Mouse (Mus musculus): ENCODE measurements around the gene Ano1. TPM values are rescaled to one million over a fixed set of nuclear protein-coding genes. Genes with fewer than 3 reads are reported as not detected.

Gene Ano1
- polyA plus RNA-seq, 1 experiment from 2014 or later = 17.1 TPM

DNA sequence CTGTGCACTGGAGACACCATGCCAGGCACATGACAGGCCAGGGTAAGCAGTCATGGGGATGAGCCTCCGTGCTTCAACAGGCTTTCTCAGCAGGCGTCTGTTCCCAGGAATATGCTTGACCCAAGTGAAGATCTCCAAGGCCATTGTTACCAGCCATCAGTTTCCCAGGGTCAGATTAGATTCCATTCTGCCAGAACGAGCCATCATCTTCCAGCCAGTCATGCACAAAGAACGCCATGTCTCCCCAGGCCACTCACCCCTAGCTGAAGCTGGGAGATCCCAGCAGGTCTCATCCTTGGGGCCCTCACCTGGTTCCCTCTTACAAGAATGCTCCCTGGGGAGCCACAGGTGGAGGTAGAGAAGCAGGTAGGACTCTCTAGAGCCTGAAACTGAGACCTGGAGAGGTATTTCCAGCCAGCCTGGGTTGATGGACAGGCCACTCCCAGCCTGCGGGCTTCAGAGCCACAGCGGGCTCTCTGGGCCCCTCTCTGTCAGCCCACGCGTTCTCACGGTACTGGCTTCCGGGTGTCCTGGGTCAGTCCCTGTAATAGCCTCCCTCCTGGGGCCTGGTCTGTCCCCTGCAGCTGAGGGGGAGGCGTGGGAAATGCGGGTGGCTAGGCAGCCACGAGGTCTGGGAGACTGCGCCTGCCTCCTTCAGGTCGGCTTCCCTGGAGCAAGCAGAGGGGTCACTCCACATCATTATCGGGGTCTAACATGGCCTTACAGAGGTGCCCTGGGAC lies 10.9 kb upstream of the Ano1 start:
- Histone ChIP-seq H3K4me2 (no peak overlapping the region), H3K27me3 (peaks cover 7% of the 10 kb centered on the region; the same call in 1 of the 2 replicates), H3K9ac (no peak overlapping the region), H3K9me3 (no peaks in the 10 kb centered on the region), H3K36me3 (replicated peaks) (no peaks in the 10 kb centered on the region), H3K4me3 (replicated peaks) (no peak overlapping the region), H3K27ac (no peak overlapping the region), H3K4me1 (peaks cover 26% of the 10 kb centered on the region)
- WGBS = 73% methylated on average over 16 of the region's 16 CpGs
- ATAC-seq (ENCODE audit: low FRiP score) = no peak

DNA sequence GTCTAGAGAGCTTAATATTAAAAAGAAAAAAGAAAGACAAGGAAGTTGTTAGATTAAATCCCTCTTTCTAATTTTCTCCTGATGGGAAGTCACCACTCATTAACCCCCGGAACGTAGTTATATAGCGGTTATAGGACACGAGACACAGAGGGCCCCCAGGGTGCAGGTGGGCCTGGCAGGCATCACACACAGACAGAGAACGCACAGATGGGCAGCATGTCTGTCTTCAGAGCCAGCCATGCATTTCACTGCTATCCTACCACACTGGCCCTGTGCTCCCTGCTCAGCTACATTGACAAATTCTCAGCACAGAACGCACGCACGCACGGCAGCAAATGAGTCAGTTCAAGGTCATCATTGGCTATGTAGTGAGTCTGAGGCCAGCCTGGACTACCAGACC lies 8.5 kb upstream of the Ano1 start:
- Histone ChIP-seq H3K9ac (no peak overlapping the region), H3K4me2 (no peak overlapping the region), H3K9me3 (no peaks in the 10 kb centered on the region), H3K36me3 (replicated peaks) (no peaks in the 10 kb centered on the region), H3K27me3 (peaks cover 5% of the 10 kb centered on the region; the same call in 1 of the 2 replicates), H3K27ac (no peak overlapping the region), H3K4me1 (peaks cover 26% of the 10 kb centered on the region), H3K4me3 (replicated peaks) (no peak overlapping the region)
- WGBS = 62% methylated on average over 9 of the region's 9 CpGs
- 0 out of 2 replicates have a peak, but pooled peaks have one; percentile 23 for ATAC-seq (ENCODE audit: low FRiP score)

DNA sequence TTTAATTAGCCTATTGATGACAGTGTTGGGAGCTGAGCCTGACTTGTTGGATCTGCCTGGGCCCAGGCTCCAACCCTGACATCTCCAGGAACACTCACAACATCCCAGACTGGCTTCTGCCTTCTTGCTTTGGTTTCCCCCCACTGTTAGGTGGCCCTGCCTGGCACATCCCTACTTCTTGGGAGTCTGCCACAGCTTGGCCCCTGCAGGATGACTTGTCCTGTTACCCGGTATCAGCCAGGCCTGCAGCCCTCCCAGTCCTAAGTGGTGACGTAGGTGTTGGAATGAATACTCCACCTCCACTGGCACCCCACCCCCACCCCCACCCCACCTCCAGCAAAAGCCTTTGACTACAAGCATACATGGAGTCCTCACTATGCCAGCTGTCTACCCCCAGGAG lies 7.7 kb upstream of the Ano1 start:
- no peak overlapping the region for H3K9ac ChIP-seq
- peaks cover 5% of the 10 kb centered on the region; the same call in 1 of the 2 replicates for H3K27me3 ChIP-seq
- ATAC-seq (ENCODE audit: low FRiP score) = no peak
- H3K4me1 ChIP-seq = peaks cover 24% of the 10 kb centered on the region
- H3K27ac ChIP-seq = no peak overlapping the region
- no peak overlapping the region for H3K4me2 ChIP-seq
- no peak overlapping the region for H3K4me3 ChIP-seq (replicated peaks)
- H3K36me3 ChIP-seq (replicated peaks) = no peaks in the 10 kb centered on the region
- 74% methylated on average over 2 of the region's 2 CpGs for WGBS
- no peaks in the 10 kb centered on the region for H3K9me3 ChIP-seq

DNA sequence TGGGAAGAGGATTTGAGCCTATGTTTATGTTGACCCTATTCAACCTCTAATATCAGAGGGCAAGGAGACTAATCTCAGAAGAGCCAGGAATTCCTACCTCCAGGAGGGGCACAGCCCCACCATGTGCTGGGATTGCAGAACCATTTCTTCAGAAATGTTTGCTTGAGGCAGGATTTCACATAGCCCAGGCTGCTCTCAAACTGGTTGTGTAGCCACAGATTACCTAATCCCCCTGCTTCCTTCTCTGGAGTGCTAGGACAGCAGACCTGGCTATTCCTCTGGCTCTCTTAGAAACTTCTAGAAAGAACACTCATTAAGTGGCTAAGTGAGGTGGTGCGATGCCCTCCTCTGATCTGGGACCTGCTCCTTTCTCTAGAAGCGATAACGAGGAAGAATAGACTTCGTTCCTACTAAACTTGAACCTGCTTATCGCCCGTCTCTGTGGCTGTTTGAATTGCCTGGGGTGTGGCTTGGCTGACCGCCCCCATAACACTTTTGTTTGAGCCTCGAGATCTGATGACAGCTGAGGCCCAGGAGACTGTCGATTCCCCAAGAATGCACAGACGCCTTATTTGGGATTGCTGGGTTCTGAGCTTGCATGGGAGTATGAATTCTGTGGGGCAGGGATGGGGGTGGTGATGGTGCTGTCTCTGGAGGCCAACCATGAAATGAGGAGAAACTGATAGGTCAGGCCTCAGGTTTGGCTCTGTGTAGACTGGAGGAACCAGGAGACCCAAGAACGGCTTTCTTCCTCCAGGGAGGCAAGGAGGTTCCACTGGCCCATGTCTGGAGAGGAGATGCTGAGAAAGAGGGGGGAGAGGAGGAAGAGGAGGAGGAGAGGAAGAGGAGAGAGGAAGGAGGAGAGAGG lies 4.0 kb upstream of the Ano1 start:
- H3K27ac ChIP-seq = no peak overlapping the region
- H3K4me2 ChIP-seq = no peak overlapping the region
- H3K9ac ChIP-seq = no peak overlapping the region
- 71% methylated on average over 11 of the region's 11 CpGs for WGBS
- no peak for ATAC-seq (ENCODE audit: low FRiP score)
- H3K36me3 ChIP-seq (replicated peaks) = no peaks in the 10 kb centered on the region
- H3K4me3 ChIP-seq (replicated peaks) = no peak overlapping the region
- H3K27me3 ChIP-seq = 0 out of 2 replicates have a peak, but pooled peaks cover 5% of the 10 kb centered on the region
- peaks cover 15% of the 10 kb centered on the region for H3K4me1 ChIP-seq
- no peaks in the 10 kb centered on the region for H3K9me3 ChIP-seq

DNA sequence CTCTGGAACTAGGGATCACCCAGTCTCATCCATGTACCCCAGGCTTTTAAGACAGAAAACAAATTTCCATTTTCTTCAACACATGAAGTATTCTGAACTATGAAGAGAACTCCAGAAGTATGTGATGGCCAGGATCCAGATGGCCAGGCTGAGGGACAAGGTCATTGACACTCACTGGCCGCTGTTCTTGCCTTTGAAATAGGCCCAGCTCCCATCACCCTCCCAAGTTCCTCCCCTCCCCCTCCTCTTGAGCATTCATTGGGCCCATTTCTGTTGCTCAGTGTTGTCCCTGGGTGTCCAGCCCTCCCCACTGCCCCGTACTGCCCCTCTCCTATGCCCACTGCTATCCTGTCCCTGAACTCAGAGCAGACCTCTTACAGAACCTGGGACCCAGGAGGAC lies 2.9 kb upstream of the Ano1 start:
- Histone ChIP-seq H3K4me3 (replicated peaks) (no peak overlapping the region), H3K4me1 (peaks cover 9% of the 10 kb centered on the region; the same call in 1 of the 2 replicates), H3K27ac (no peak overlapping the region), H3K9ac (no peak overlapping the region), H3K36me3 (replicated peaks) (no peaks in the 10 kb centered on the region), H3K27me3 (0 out of 2 replicates have a peak, but pooled peaks cover 5% of the 10 kb centered on the region), H3K9me3 (no peaks in the 10 kb centered on the region), H3K4me2 (no peak overlapping the region)
- 88% methylated on average over 2 of the region's 2 CpGs for WGBS
- ATAC-seq (ENCODE audit: low FRiP score) = no peak

DNA sequence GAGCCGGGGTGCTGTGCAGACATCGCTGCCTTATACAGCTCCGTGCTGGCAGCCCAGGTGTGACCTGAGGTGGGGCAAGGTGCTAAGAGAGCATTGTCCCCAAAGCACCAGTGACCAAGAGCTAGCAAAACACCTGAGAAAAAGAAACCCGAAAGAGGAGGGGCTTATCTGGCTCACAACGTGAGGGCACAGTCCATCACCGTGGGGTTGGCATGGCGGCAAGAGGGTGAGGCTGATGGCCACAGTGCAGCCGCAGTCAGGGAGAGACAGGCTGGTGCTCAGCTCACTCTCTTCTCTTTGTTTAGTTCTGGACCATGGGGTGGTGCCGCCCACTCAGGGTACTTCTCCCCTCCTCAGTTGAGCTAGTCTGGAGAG lies 1.9 kb upstream of the Ano1 start:
- H3K9me3 ChIP-seq = no peaks in the 10 kb centered on the region
- 86% methylated on average over 9 of the region's 9 CpGs for WGBS
- H3K4me2 ChIP-seq = no peak overlapping the region
- no peak overlapping the region for H3K4me3 ChIP-seq (replicated peaks)
- H3K27me3 ChIP-seq = 0 out of 2 replicates have a peak, but pooled peaks cover 5% of the 10 kb centered on the region
- H3K9ac ChIP-seq = no peak overlapping the region
- 0 out of 2 replicates have a peak, but pooled peaks cover 2% of the 10 kb centered on the region for H3K4me1 ChIP-seq
- no peaks in the 10 kb centered on the region for H3K36me3 ChIP-seq (replicated peaks)
- no peak for ATAC-seq (ENCODE audit: low FRiP score)
- H3K27ac ChIP-seq = no peak overlapping the region

DNA sequence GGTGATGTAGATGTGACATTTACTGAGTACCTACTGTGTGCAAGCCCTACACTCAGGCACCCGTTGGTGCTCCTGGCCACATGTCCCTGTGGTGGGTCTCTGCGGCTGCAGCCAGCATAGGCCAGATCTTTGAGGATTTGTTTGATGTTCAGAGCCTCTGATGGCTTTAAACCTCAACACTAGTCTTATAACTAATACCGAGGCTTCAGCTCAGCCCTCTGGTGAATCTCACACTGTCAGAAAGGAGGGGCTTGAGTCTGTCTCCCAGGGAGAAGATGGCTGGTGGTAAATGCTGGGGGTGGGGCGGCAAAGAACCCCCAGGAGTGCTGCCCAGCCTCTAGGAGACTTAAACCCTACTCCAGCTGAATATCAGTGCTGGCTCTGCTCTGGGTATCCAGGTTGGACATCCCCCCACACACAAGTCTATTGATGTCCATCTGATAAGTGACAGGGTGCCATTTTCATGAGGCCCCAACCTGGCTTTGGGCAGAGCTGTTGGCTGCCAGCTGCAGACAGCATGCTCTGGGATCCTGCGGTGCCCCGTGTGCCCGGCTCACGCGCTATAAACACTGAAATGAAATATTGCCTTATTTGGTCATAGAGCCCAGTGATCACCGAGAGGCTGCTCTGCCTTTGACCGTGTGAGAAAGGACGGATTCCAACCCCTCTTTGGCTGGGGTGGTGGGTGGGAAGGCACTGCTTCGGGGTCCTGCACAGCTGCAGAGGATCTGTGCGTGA lies 1.3 kb upstream of the Ano1 start:
- no peak overlapping the region for H3K4me3 ChIP-seq (replicated peaks)
- H3K4me2 ChIP-seq = no peak overlapping the region
- H3K36me3 ChIP-seq (replicated peaks) = no peaks in the 10 kb centered on the region
- H3K27me3 ChIP-seq = 0 out of 2 replicates have a peak, but pooled peaks cover under 1% of the 10 kb centered on the region
- no peaks in the 10 kb centered on the region for H3K9me3 ChIP-seq
- 0 out of 2 replicates have a peak, but pooled peaks cover 2% of the 10 kb centered on the region for H3K4me1 ChIP-seq
- H3K9ac ChIP-seq = no peak overlapping the region
- no peak for ATAC-seq (ENCODE audit: low FRiP score)
- WGBS = 85% methylated on average over 14 of the region's 14 CpGs
- H3K27ac ChIP-seq = no peak overlapping the region

DNA sequence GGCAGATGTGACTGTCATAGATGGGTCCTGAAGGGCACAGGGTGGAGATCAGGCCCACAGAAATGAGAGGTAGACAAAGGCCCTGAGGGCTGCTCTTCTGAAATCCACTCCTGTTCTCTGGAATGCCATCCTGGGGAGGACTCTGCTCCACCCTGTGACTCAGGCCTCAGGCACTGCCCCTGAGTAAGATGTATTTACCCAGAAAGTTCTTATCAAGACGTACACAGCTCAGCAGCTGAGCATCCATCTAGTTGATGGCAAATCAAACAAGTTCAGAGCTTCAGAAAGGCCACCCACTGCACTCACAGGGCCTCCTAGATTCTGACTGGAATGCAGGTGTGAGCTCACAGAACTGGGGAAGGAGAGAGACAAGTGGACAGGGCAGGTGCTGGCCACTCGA lies 4.0 kb downstream of the Ano1 start:
- H3K4me1 ChIP-seq = no peaks in the 10 kb centered on the region
- no peak overlapping the region for H3K27ac ChIP-seq
- H3K4me3 ChIP-seq (replicated peaks) = no peak overlapping the region
- 63% methylated on average over 2 of the region's 2 CpGs for WGBS
- no peak overlapping the region for H3K4me2 ChIP-seq
- no peak for ATAC-seq (ENCODE audit: low FRiP score)
- H3K9ac ChIP-seq = no peak overlapping the region
- no peaks in the 10 kb centered on the region for H3K36me3 ChIP-seq (replicated peaks)
- peaks cover 8% of the 10 kb centered on the region; the same call in 1 of the 2 replicates for H3K27me3 ChIP-seq
- no peaks in the 10 kb centered on the region for H3K9me3 ChIP-seq

DNA sequence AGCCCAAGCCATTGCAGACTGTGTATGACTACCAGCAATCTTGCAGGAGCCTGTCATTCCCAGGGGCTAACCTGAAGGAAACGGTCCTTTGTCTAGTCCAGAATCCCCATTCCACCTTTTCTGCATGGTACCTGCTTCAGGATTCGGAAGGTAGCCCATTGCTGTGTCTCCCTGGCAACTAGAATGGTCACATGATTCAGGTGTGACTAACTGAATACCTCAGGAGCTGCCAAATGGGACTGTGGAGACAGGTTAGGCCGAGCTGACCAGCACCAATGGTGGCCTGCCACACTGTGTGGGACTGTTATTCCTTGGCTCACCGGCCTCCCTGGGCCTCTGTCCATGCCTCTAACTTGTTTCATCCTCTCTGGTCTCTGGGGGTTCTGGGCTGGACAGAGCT lies 5.3 kb downstream of the Ano1 start:
- ATAC-seq (ENCODE audit: low FRiP score) = no peak
- Histone ChIP-seq H3K27me3 (peaks cover 8% of the 10 kb centered on the region; the same call in 1 of the 2 replicates), H3K9ac (no peak overlapping the region), H3K27ac (no peak overlapping the region), H3K9me3 (no peaks in the 10 kb centered on the region), H3K36me3 (replicated peaks) (no peaks in the 10 kb centered on the region), H3K4me1 (no peaks in the 10 kb centered on the region), H3K4me3 (replicated peaks) (no peak overlapping the region), H3K4me2 (no peak overlapping the region)
- WGBS = 84% methylated on average over 4 of the region's 4 CpGs

DNA sequence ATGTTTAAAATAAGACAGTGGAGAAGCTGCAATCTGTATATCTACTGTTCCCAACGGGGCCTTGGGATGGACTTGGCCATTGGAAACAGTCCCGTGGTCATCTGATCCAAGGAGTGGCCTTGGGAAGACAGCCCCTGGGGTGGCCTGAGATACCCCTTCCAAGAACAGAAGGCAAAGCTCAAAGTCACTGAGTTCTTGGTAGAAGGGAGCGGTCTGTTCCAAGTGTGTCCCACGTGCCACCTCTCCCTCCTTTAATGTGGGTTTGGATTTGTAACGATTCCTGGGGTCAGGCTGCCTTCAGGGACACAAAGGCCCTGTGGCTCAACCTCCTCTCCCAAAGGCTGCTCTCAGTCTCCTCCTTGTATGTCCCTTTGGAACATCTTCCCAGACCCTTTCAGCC lies 7.9 kb downstream of the Ano1 start:
- Histone ChIP-seq H3K27me3 (peaks cover 17% of the 10 kb centered on the region), H3K4me2 (no peak overlapping the region), H3K27ac (no peak overlapping the region), H3K36me3 (replicated peaks) (no peaks in the 10 kb centered on the region), H3K4me1 (peaks cover 15% of the 10 kb centered on the region), H3K9me3 (no peaks in the 10 kb centered on the region), H3K4me3 (replicated peaks) (no peak overlapping the region), H3K9ac (no peak overlapping the region)
- no peak for ATAC-seq (ENCODE audit: low FRiP score)
- WGBS = 84% methylated on average over 5 of the region's 5 CpGs

DNA sequence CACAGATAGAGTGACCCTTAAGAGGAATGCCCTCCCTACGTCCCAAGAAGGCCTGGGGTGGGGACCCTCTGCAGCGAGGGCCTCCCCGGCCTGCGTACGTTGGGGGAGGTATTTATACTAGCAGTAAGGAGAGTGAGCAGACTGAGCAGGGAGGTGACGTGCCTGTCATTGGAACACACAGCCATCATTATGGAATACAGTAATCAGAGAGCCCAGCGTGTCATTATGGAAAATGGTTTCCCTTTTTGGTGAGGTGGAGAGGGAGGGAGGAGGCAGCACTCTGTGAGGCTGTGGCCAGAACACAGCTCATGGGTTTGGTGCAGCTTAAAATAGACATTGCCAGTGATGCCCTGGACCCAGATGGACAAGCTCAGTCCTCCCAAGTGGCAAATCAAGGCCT lies 11.1 kb downstream of the Ano1 start:
- H3K27ac ChIP-seq = peak overlapping the region; percentile 31; the same call in 1 of the 2 replicates
- H3K9ac ChIP-seq = no peak overlapping the region
- 62% methylated on average over 7 of the region's 7 CpGs for WGBS
- H3K4me1 ChIP-seq = peaks cover 43% of the 10 kb centered on the region
- ATAC-seq (ENCODE audit: low FRiP score) = no peak
- no peaks in the 10 kb centered on the region for H3K36me3 ChIP-seq (replicated peaks)
- no peak overlapping the region for H3K4me2 ChIP-seq
- no peak overlapping the region for H3K4me3 ChIP-seq (replicated peaks)
- H3K9me3 ChIP-seq = no peaks in the 10 kb centered on the region
- peaks cover 44% of the 10 kb centered on the region for H3K27me3 ChIP-seq

DNA sequence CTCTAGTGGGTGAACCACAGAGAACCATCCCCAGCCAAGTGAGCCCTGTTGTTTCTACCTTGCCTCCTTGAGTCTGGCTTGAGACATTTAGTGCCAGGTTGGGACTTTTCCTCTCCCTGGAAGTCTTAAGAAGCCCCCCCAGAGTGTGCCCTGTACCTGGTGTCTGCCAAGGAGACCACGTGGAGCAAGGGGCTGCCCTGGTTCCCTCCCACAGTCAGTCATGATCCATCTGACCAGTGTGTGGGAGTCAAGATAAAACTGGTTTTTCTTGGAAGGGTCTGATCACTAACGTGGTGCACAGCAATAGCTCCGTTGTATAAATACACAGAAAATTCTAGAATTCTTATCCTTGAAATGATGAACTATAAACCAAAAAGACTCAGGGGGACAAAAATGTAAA lies 12.0 kb downstream of the Ano1 start:
- H3K27ac ChIP-seq = no peak overlapping the region
- peaks cover 44% of the 10 kb centered on the region for H3K27me3 ChIP-seq
- no peaks in the 10 kb centered on the region for H3K36me3 ChIP-seq (replicated peaks)
- ATAC-seq (ENCODE audit: low FRiP score) = no peak
- no peaks in the 10 kb centered on the region for H3K9me3 ChIP-seq
- no peak overlapping the region for H3K9ac ChIP-seq
- 63% methylated on average over 3 of the region's 3 CpGs for WGBS
- H3K4me2 ChIP-seq = no peak overlapping the region
- H3K4me3 ChIP-seq (replicated peaks) = no peak overlapping the region
- H3K4me1 ChIP-seq = peaks cover 43% of the 10 kb centered on the region
